Mouse (Mus musculus): Measurements from ENCODE around the gene Lipt2. TPM values are rescaled to one million over a fixed set of nuclear protein-coding genes. Genes with fewer than 3 reads are reported as not detected.
A peak's percentile ranks its signal among the peaks of the same experiment; 100 is the strongest.

Lipt2 gene
- 2.4 and 4.2 TPM in 2 replicates for polyA plus RNA-seq (2012; ENCODE audit: insufficient read depth, insufficient read length, missing spikeins)

- H3K4me3 ChIP-seq (ENCODE audit: insufficient read depth, low read length): peak within 1 kb of the TSS; percentile 78
- H3K27ac ChIP-seq (ENCODE audit: insufficient read depth, low read depth, low read length): peak within 1 kb of the TSS; percentile 70
- peaks cover 25% of the 10 kb centered on the region for H3K4me1 ChIP-seq (ENCODE audit: control insufficient read depth, insufficient read depth, low read length)
- TF ChIP-seq CTCF (IDR thresholded peaks at IDR 0.05; ENCODE audit: low read depth, low read length) (no peak), POLR2A (IDR thresholded peaks at IDR 0.05; ENCODE audit: borderline replicate concordance, low read depth, low read length) (no peak)
These were observed at the start of gene Lipt2 for GRCm38 (mm10) chr7:100159105-100159841. TSS of gene Lipt2 (plus strand) at chr7:100159277.

DNA sequence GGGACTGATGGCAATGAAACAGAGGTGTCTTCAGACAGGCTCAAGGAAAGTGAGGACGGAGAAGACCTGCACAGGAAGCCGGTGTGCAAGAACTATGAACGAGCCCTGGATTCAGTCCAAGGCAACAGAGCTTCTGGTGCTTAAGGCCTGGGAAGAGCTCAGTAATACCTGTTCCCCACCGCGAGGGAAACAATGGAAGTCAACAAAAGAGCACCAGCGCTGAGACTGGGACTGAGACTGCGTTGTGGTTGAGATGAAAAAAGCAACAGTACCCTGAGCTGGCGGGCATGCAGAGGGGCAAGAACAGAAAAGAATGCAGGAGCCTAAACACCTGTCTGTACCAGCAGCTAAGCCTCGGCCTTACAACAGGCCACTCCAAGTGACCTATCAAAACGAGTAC lies 47.6 kb upstream of the Lipt2 start:
- no peak for TF ChIP-seq CTCF (IDR thresholded peaks at IDR 0.05; ENCODE audit: low read depth, low read length)
- TF ChIP-seq POLR2A (IDR thresholded peaks at IDR 0.05; ENCODE audit: borderline replicate concordance, low read depth, low read length): no peak
- Histone ChIP-seq H3K27ac (ENCODE audit: insufficient read depth, low read depth, low read length) (no peak overlapping the region), H3K4me3 (ENCODE audit: insufficient read depth, low read length) (no peak overlapping the region), H3K4me1 (ENCODE audit: control insufficient read depth, insufficient read depth, low read length) (peaks cover 9% of the 10 kb centered on the region)

GRCm38 (mm10) chr7:100113821-100114220 lies 45.3 kb upstream of the Lipt2 start:
- no peak overlapping the region for H3K4me3 ChIP-seq (ENCODE audit: insufficient read depth, low read length)
- TF ChIP-seq CTCF (IDR thresholded peaks at IDR 0.05; ENCODE audit: low read depth, low read length): no peak
- TF ChIP-seq POLR2A (IDR thresholded peaks at IDR 0.05; ENCODE audit: borderline replicate concordance, low read depth, low read length): no peak
- no peak overlapping the region for H3K27ac ChIP-seq (ENCODE audit: insufficient read depth, low read depth, low read length)
- peaks cover 9% of the 10 kb centered on the region for H3K4me1 ChIP-seq (ENCODE audit: control insufficient read depth, insufficient read depth, low read length)

GRCm38 (mm10) chr7:100114279-100114678 lies 44.8 kb upstream of the Lipt2 start:
- Histone ChIP-seq H3K27ac (ENCODE audit: insufficient read depth, low read depth, low read length) (no peak overlapping the region), H3K4me3 (ENCODE audit: insufficient read depth, low read length) (no peak overlapping the region), H3K4me1 (ENCODE audit: control insufficient read depth, insufficient read depth, low read length) (peaks cover 9% of the 10 kb centered on the region)
- no peak for TF ChIP-seq POLR2A (IDR thresholded peaks at IDR 0.05; ENCODE audit: borderline replicate concordance, low read depth, low read length)
- TF ChIP-seq CTCF (IDR thresholded peaks at IDR 0.05; ENCODE audit: low read depth, low read length): no peak

DNA sequence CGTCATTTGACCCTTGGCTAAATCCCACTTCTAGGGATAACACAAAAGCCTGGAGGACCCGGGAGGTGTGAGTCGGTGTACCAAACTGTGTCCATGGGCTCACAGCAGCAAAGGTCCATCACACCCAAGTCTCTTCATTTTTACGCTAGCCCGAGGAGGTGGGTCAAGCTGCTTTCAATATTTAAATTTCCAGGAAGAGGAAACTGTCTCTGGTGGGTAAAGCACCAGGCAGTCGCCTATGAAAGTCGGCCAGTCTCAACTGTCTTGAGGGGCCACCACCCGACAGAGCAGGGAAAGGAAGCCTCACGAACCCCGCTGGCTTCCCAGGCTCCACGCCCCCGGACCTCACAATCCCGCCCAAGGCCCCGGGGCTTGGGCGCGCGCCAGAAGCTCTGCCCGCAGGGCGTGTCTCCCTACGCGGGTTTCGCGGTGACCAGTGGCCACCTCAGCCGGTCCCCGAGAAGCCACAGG lies 38.3 kb upstream of the Lipt2 start:
- Histone ChIP-seq H3K4me1 (ENCODE audit: control insufficient read depth, insufficient read depth, low read length) (peaks cover 3% of the 10 kb centered on the region), H3K27ac (ENCODE audit: insufficient read depth, low read depth, low read length) (peak overlapping the region; percentile 91), H3K4me3 (ENCODE audit: insufficient read depth, low read length) (peak overlapping the region; percentile 65)
- TF ChIP-seq POLR2A (IDR thresholded peaks at IDR 0.05; ENCODE audit: borderline replicate concordance, low read depth, low read length): no peak
- no peak for TF ChIP-seq CTCF (IDR thresholded peaks at IDR 0.05; ENCODE audit: low read depth, low read length)

GRCm38 (mm10) chr7:100121376-100121789 lies 37.7 kb upstream of the Lipt2 start, which contains the start of gene Pold3:
TSS of gene Pold3 (minus strand) at chr7:100121565.
- Histone ChIP-seq H3K4me3 (ENCODE audit: insufficient read depth, low read length) (peak within 1 kb of the TSS; percentile 65), H3K4me1 (ENCODE audit: control insufficient read depth, insufficient read depth, low read length) (peaks cover 3% of the 10 kb centered on the region), H3K27ac (ENCODE audit: insufficient read depth, low read depth, low read length) (peak within 1 kb of the TSS; percentile 91)
- no peak for TF ChIP-seq POLR2A (IDR thresholded peaks at IDR 0.05; ENCODE audit: borderline replicate concordance, low read depth, low read length)
- TF ChIP-seq CTCF (IDR thresholded peaks at IDR 0.05; ENCODE audit: low read depth, low read length): no peak

GRCm38 (mm10) chr7:100123486-100123885 lies 35.6 kb upstream of the Lipt2 start:
- peaks cover 3% of the 10 kb centered on the region for H3K4me1 ChIP-seq (ENCODE audit: control insufficient read depth, insufficient read depth, low read length)
- H3K27ac ChIP-seq (ENCODE audit: insufficient read depth, low read depth, low read length): no peak overlapping the region
- H3K4me3 ChIP-seq (ENCODE audit: insufficient read depth, low read length): no peak overlapping the region
- TF ChIP-seq CTCF (IDR thresholded peaks at IDR 0.05; ENCODE audit: low read depth, low read length): peak; percentile 56
- no peak for TF ChIP-seq POLR2A (IDR thresholded peaks at IDR 0.05; ENCODE audit: borderline replicate concordance, low read depth, low read length)

DNA sequence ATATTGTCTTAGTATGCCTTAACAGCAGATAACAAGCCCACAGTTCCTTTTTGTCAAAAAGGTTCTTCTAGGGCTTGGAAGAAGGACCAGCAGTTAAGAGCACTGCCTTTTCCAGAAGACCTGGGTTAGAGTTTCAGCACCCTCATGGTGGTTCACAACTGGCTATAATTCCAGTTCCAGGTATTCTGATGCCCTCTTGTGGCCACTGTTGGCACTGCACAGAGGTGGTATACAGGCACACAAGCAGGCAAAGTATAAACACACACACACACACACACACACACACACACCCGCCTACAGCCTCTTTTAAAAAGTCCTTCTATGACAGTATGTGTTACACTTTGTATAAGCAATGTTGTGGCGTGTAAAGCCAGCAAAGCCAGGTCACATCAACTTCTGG lies 34.9 kb upstream of the Lipt2 start:
- Histone ChIP-seq H3K4me3 (ENCODE audit: insufficient read depth, low read length) (no peak overlapping the region), H3K27ac (ENCODE audit: insufficient read depth, low read depth, low read length) (no peak overlapping the region), H3K4me1 (ENCODE audit: control insufficient read depth, insufficient read depth, low read length) (peaks cover 4% of the 10 kb centered on the region)
- peak; percentile 55 for TF ChIP-seq CTCF (IDR thresholded peaks at IDR 0.05; ENCODE audit: low read depth, low read length)
- TF ChIP-seq POLR2A (IDR thresholded peaks at IDR 0.05; ENCODE audit: borderline replicate concordance, low read depth, low read length): no peak

DNA sequence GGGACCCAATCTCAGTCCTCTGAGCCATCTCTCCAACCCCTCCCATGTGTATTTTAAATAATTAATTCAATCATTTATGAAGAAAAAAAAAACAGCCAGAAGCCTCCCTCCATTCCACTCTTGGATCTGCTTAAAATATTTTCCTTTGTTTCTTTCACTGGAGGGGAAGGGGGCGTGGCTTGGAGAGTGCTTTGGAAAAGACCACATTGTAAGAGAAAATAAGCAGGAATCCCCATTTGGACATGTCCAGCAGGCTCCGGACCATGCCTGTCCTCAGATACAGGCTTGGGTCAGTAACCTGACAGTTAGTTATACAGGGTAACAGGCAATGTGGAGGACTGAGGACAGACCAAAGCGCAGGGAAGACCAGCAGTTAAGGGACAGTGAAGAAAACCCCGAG lies 33.9 kb upstream of the Lipt2 start:
- H3K27ac ChIP-seq (ENCODE audit: insufficient read depth, low read depth, low read length): no peak overlapping the region
- peaks cover 2% of the 10 kb centered on the region; the same call in 1 of the 2 replicates for H3K4me1 ChIP-seq (ENCODE audit: control insufficient read depth, insufficient read depth, low read length)
- TF ChIP-seq CTCF (IDR thresholded peaks at IDR 0.05; ENCODE audit: low read depth, low read length): no peak
- no peak for TF ChIP-seq POLR2A (IDR thresholded peaks at IDR 0.05; ENCODE audit: borderline replicate concordance, low read depth, low read length)
- H3K4me3 ChIP-seq (ENCODE audit: insufficient read depth, low read length): no peak overlapping the region

DNA sequence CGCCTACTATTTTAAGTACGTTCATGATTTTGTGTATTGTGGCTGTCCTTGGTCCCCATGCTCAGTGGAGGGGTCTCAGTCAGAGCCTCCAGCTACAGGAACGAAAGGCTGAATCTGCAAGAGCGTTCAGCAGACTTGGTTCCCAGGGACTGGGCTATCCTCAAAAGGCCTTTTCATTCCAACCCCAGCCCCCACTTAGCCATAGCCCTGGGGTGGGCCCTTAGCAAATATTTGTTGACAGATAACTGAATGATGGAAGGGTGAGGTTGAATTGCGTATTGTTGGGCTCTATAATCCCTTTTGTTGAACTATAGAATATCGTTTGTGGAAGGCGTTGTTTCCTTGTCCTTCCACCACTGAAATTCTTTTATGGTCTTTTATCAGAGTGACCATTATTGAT lies 32.6 kb upstream of the Lipt2 start:
- Histone ChIP-seq H3K27ac (ENCODE audit: insufficient read depth, low read depth, low read length) (no peak overlapping the region), H3K4me1 (ENCODE audit: control insufficient read depth, insufficient read depth, low read length) (peaks cover 2% of the 10 kb centered on the region; the same call in 1 of the 2 replicates), H3K4me3 (ENCODE audit: insufficient read depth, low read length) (no peak overlapping the region)
- TF ChIP-seq CTCF (IDR thresholded peaks at IDR 0.05; ENCODE audit: low read depth, low read length) (no peak), POLR2A (IDR thresholded peaks at IDR 0.05; ENCODE audit: borderline replicate concordance, low read depth, low read length) (no peak)
